Mouse (Mus musculus) fat pad, adult 2 months (tissue): ENCODE measurements around the gene Agbl4.

Experiments
- DNase-seq: peaks from one replicate; pipeline ENCODE4 v3.0.0-alpha.2; 2011; ENCODE audit warnings: low read depth, low spot score; ENCODE audit errors: extremely low read depth

Gene Agbl4

GRCm38 (mm10) chr4:110397618-110398045 is at the start of gene Agbl4:
Gene Agbl4 (plus strand): TSS chr4:110397661.
- no peak for DNase-seq

GRCm38 (mm10) chr4:110350856-110351177 is 46.6 kb upstream of the Agbl4 start:
- DNase-seq = no peak

GRCm38 (mm10) chr4:110351178-110352000 is 46.1 kb upstream of the Agbl4 start, which contains the start of gene Elavl4:
Gene Elavl4 (minus strand): TSS chr4:110351909.
- DNase-seq = no peak

- DNase-seq = no peak
These were observed 45.5 kb upstream of the Agbl4 start for GRCm38 (mm10) chr4:110352001-110352369.

- DNase-seq = no peak
These were observed 36.9 kb upstream of the Agbl4 start for GRCm38 (mm10) chr4:110360568-110360967.

GRCm38 (mm10) chr4:110396221-110396620 is 1.2 kb upstream of the Agbl4 start:
- no peak for DNase-seq

- DNase-seq = no peak
These were observed 22.8 kb downstream of the Agbl4 start for GRCm38 (mm10) chr4:110420306-110420705.

- no peak for DNase-seq
These were observed 30.2 kb downstream of the Agbl4 start for GRCm38 (mm10) chr4:110427653-110428052.

GRCm38 (mm10) chr4:110494371-110494770 is 96.9 kb downstream of the Agbl4 start:
- no peak for DNase-seq

GRCm38 (mm10) chr4:110529804-110530203 is 132.3 kb downstream of the Agbl4 start:
- DNase-seq = no peak

GRCm38 (mm10) chr4:110549223-110549622 is 151.8 kb downstream of the Agbl4 start:
- DNase-seq = no peak

GRCm38 (mm10) chr4:110597726-110598283 is 200.3 kb downstream of the Agbl4 start:
- DNase-seq = no peak

- no peak for DNase-seq
These were observed 244.0 kb downstream of the Agbl4 start for GRCm38 (mm10) chr4:110641417-110641816.

GRCm38 (mm10) chr4:110662940-110663339 is 265.5 kb downstream of the Agbl4 start:
- DNase-seq = no peak

- no peak for DNase-seq
These were observed 276.7 kb downstream of the Agbl4 start for GRCm38 (mm10) chr4:110674121-110674520.

GRCm38 (mm10) chr4:110735141-110735540 is 337.7 kb downstream of the Agbl4 start:
- no peak for DNase-seq

GRCm38 (mm10) chr4:110757941-110758340 is 360.5 kb downstream of the Agbl4 start:
- no peak for DNase-seq

GRCm38 (mm10) chr4:110788596-110788995 is 391.1 kb downstream of the Agbl4 start:
- no peak for DNase-seq

GRCm38 (mm10) chr4:110799902-110800301 is 402.4 kb downstream of the Agbl4 start:
- no peak for DNase-seq

- DNase-seq = no peak
These were observed 413.5 kb downstream of the Agbl4 start for GRCm38 (mm10) chr4:110810947-110811346.

GRCm38 (mm10) chr4:110832776-110833175 is 435.3 kb downstream of the Agbl4 start:
- DNase-seq = no peak

- DNase-seq = no peak
These were observed 482.4 kb downstream of the Agbl4 start for GRCm38 (mm10) chr4:110879719-110880443.
